Mouse (Mus musculus) liver, postnatal 0 days (tissue): ENCODE measurements at regions not wholly inside any gene's neighbourhood (a gene's known extent, or its start where the extent isn't known, plus 50 kb on each side); places are given as distances from the start of the nearest gene placed in this dataset.

Experiments used
- CTCF ChIP-seq: sonication (generic); IDR thresholded peaks from 2 replicates; pipeline ENCODE4 v1.5.1; 2016; ENCODE audit warnings: antibody characterized with exemption, low read depth
- EP300 ChIP-seq: IDR thresholded peaks from 2 replicates; pipeline ENCODE4 v1.6.1; 2016; ENCODE audit warnings: antibody characterized with exemption, low read depth, mild to moderate bottlenecking

DNA sequence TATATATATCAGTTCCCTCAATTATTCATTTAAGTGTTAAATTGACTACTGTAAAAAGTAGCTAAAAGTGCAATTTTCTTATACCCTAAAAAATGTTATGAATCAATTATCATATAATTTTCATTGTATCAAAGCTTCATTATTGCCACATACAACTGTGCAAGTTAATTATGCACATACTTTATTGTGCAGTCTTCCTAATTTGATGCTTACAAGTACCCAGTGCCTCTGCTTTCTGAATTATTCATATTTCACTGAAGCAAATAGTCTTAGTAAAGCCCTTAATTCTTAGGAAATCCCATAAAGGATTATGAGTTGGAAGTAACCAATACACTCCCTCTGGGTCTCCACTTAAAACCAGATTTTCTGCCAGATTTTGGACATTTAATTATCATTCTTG, 220.5 kb upstream of the Gm8871 start:
- TF ChIP-seq EP300 (no peak), CTCF (no peak)
